Mouse (Mus musculus): ENCODE measurements at regions not wholly inside any gene's neighbourhood (a gene's known extent, or its start where the extent isn't known, plus 50 kb on each side); places are given as distances from the start of the nearest gene placed in this dataset.

DNA sequence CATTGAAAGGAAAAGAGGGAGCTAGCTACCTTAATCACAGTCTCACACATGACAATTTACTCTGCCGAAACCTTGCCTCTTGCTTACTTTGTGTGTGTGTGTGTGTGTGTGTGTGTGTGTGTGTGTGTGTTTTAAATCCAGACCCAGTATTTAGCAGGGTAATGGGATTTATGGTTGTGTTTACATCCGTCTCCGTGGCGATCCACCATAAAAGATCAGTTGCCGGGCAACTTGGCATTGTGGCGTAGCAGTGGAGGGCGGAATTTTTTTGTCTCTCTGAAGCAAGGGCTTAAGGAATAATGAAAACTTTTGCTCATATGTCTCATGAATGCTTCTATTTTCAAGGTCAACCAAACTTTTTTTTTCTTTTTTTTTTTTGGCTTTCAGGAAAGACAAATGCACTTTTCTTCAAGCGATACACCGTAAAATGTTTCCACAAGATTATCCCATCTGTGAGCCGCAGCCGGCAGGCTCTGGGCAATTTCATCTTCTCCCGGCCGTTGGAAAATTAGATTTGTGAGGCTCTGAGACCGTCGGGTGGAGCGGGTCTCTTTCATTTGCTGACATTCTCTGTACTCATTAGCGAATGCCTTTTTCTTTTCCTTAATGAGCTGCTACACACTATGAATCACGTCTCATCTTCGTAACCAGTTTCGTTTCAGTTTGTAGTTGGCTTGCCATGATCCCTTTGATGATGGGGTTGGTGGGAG, 53.9 kb upstream of the Ptch1 start:
- 28% methylated on average over 20 of the region's 20 CpGs for WGBS
- peak; percentile 78 for DNase-seq (ENCODE audit: extremely low spot score, low spot score)
- peak overlapping the region; percentile 51 for H3K27ac ChIP-seq
- peak overlapping the region; percentile 39 for H3K4me3 ChIP-seq
- H3K9me3 ChIP-seq = no peaks in the 10 kb centered on the region
- H3K27me3 ChIP-seq (ENCODE audit: poor library complexity, severe bottlenecking) = peaks cover 52% of the 10 kb centered on the region
- peaks cover 19% of the 10 kb centered on the region for H3K4me1 ChIP-seq
- H3K36me3 ChIP-seq (replicated peaks) = no peaks in the 10 kb centered on the region

DNA sequence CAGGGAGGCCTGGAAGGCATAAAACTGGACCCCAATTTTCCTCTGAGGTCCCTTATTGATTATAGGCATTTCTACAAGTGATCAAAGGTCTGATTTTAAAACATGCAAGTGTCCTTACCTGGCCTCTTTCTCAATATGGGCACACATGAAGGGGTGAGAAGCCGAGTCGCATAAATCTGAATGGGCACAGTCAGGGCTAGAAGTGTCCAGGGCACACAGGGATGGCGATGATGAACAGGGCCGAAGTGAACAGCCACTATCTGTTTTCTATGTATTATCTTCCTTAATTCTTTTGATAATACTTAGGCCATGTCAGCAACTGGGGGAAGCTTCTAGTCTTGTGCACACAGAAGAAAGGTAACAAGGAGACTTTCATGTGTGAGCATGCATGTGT, 54.5 kb upstream of the Ptch1 start:
- H3K4me3 ChIP-seq = peak overlapping the region; percentile 39
- peaks cover 23% of the 10 kb centered on the region for H3K4me1 ChIP-seq
- H3K9me3 ChIP-seq = no peaks in the 10 kb centered on the region
- WGBS = 89% methylated on average over 4 of the region's 4 CpGs
- no peaks in the 10 kb centered on the region for H3K36me3 ChIP-seq (replicated peaks)
- H3K27ac ChIP-seq = peak overlapping the region; percentile 51
- DNase-seq (ENCODE audit: extremely low spot score, low spot score) = no peak
- peaks cover 50% of the 10 kb centered on the region for H3K27me3 ChIP-seq (ENCODE audit: poor library complexity, severe bottlenecking)

DNA sequence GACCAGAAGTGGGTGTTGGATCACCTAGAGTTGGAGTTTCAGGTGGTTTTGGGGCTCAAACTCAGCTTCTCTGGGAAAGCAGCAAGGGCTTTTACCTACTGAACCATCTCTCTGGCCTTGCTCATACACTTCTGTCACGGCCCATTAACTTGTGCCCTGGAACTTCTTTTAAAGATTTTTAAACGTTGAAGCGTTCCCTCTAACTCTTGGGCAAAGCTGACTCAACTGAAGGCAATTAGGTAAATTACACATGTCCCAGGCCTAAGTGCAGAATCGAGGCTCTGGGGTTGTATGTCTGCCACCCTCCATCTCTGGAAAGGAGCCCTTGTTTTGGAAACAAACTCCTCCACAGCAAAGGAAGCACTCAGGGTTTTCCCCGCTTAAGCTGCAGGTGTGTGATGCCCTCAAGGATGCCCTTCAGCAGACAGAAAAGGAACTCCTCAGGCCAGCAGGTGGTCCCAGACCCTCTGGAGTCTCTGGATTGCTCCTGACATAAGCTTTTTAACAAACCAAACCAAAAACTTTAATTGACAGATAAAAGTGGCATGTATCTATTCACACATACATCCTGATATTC, 58.5 kb upstream of the Ptch1 start:
- H3K27ac ChIP-seq = no peak overlapping the region
- no peaks in the 10 kb centered on the region for H3K9me3 ChIP-seq
- peaks cover 13% of the 10 kb centered on the region for H3K27me3 ChIP-seq (ENCODE audit: poor library complexity, severe bottlenecking)
- H3K4me1 ChIP-seq = peaks cover 18% of the 10 kb centered on the region
- WGBS = 46% methylated on average over 5 of the region's 5 CpGs
- H3K36me3 ChIP-seq (replicated peaks) = no peaks in the 10 kb centered on the region
- no peak for DNase-seq (ENCODE audit: extremely low spot score, low spot score)
- no peak overlapping the region for H3K4me3 ChIP-seq

DNA sequence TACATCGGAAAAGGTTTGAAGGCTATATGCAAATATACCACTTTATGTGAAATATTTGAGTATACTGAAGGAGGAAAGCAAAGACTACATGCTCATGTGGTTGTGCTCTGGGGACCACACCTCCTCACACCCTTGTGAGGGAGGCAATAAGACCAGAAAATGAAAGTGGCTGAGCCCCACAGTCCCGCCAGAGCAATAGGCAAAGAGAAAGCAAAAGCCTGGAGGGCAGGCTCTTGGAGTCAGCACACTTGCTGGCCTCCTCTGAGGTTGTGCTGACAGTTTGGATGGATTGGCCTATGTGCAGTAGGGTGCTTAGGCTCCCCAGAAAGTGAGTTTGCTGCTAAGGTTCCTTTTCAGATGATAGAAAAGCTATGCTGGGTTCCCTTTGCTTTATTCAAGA, 60.9 kb upstream of the Ptch1 start:
- no peak overlapping the region for H3K27ac ChIP-seq
- WGBS = 84% methylated on average over 2 of the region's 2 CpGs
- no peaks in the 10 kb centered on the region for H3K9me3 ChIP-seq
- H3K4me1 ChIP-seq = peaks cover 11% of the 10 kb centered on the region
- peaks cover 13% of the 10 kb centered on the region; the same call in 1 of the 2 replicates for H3K27me3 ChIP-seq (ENCODE audit: poor library complexity, severe bottlenecking)
- no peak for DNase-seq (ENCODE audit: extremely low spot score, low spot score)
- H3K36me3 ChIP-seq (replicated peaks) = no peaks in the 10 kb centered on the region
- no peak overlapping the region for H3K4me3 ChIP-seq

DNA sequence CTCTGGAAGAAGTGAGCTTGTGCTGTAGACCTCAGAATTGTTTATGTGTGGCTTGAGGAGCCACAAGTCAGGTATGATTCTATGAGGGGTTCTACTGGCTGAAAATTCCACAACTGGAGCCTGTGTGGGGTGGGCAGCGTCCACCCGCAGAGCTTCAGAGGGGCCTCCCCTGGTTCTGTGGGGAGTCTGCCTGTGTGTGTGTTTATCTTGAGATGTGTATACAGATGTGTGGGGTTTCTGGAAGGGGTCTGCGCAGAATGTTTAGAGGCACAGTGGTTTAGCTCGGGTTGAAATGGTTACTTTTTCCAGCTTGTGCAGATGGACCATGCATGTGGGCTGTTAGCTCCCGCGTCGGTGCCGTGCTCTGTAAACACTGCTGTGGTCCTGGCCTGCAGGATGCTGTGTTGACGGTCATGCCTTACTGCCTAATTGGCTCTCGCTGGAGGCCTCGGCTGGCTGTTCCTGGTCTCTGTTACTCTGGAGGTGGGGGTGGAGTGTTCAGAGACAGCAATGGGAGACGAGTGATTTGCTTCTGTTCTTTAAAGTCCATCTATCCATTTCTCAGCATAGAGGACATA, 68.3 kb upstream of the Ptch1 start:
- DNase-seq (ENCODE audit: extremely low spot score, low spot score) = no peak
- Histone ChIP-seq H3K27ac (0 out of 2 replicates have a peak overlapping the region, but pooled peaks have one; percentile 6), H3K27me3 (ENCODE audit: poor library complexity, severe bottlenecking) (no peaks in the 10 kb centered on the region), H3K4me1 (peaks cover 20% of the 10 kb centered on the region), H3K9me3 (no peaks in the 10 kb centered on the region), H3K4me3 (no peak overlapping the region), H3K36me3 (replicated peaks) (no peaks in the 10 kb centered on the region)
- WGBS = 66% methylated on average over 12 of the region's 12 CpGs

DNA sequence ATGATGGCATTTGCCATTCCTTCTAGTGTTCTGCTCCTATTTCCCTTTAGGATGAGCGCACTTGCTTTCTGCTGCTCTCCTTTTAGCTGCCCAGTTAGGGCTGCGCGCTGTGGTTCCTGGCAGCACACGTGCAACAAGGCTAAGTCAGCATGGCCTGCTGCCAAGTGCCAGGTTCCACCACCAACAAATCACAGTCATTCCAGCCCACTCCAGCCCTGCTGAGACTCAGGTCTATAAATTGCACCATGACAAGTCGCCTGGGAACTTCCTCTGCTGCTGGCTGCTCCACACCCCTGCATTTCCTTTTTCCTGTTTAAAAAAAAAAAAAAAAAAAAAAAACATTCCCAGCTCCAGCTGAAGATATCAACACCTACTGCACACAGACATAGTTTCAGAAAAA, 69.2 kb upstream of the Ptch1 start:
- Histone ChIP-seq H3K4me3 (no peak overlapping the region), H3K9me3 (no peaks in the 10 kb centered on the region), H3K27ac (no peak overlapping the region), H3K36me3 (replicated peaks) (no peaks in the 10 kb centered on the region), H3K27me3 (ENCODE audit: poor library complexity, severe bottlenecking) (no peaks in the 10 kb centered on the region), H3K4me1 (peaks cover 20% of the 10 kb centered on the region)
- no peak for DNase-seq (ENCODE audit: extremely low spot score, low spot score)
- 76% methylated on average over 5 of the region's 5 CpGs for WGBS

DNA sequence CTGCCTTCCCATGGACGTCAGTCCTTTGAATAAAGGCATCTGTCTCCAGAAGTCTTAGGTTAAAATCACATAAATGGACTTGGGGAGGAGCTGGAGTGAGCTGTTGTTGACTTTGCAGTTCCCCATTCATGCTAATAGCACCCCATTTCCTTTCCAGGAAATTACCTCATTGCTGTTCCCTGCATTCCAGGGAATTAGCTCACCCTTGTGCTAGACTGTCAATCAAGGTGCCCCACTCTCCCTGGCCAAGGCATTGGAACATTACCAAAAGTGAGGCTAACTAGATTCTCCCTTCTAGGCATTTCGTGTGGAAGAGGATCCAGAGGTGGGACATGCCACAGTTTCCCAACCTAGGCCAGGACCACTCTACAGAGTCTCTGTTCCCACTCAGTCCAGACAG, 70.0 kb upstream of the Ptch1 start:
- Histone ChIP-seq H3K4me3 (no peak overlapping the region), H3K27me3 (ENCODE audit: poor library complexity, severe bottlenecking) (no peaks in the 10 kb centered on the region), H3K4me1 (peaks cover 20% of the 10 kb centered on the region), H3K9me3 (no peaks in the 10 kb centered on the region), H3K27ac (0 out of 2 replicates have a peak overlapping the region, but pooled peaks have one; percentile 37), H3K36me3 (replicated peaks) (no peaks in the 10 kb centered on the region)
- 66% methylated on average over 2 of the region's 2 CpGs for WGBS
- DNase-seq (ENCODE audit: extremely low spot score, low spot score) = no peak

DNA sequence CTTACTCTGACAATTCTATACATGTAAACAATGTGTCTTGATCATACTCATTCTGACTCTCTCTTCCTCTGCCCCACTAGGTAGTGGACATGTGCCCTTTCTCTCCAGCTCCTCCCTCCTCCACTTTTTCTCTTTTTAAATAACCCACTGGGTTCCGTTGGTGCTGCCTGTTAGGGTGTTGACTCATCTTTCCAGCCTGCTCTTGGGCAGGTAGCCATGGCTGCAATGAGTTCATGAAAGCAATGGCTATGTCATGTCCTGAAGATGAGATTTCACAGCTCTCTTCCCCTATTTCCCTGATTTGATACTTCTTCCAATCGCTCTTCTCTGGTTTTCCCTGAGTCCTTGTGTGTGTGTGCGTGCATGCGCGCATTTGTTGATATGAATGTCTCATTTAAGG, 70.9 kb upstream of the Ptch1 start:
- WGBS = 95% methylated on average over 5 of the region's 5 CpGs

DNA sequence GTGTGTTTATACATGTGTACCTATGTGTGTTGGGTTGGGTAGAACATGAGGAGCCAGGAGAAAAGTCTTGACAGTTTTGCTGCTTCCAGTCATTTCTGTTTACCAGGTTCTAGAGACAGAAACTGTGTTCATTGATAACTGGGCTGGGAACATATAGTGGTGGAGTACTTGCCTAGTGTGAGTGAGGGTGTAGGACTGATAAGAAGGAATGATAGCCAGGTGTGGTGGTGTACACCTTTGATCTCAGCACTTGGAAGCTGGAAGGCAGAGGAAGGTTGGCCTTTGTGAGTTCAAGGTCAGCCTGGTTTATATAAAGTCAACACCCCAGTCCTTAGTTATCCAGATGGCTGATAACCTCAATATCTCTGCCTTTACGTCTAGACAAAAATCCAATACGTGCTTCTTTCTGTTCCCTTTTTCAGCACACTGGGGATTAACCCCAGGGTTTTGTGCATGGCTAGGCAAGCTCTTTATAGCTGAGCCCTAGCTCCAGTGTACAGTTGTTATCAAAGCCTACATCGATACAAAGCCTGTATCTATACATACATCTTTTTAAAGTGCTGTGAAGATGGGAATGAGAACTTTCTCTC, 75.8 kb upstream of the Ptch1 start:
- H3K4me1 ChIP-seq = no peaks in the 10 kb centered on the region
- no peak for DNase-seq (ENCODE audit: extremely low spot score, low spot score)
- 85% methylated on average over 3 of the region's 3 CpGs for WGBS

More for the DNA sequence above, 70.9 kb upstream of the Ptch1 start:
- no peak for DNase-seq (ENCODE audit: extremely low spot score, low spot score)
- no peaks in the 10 kb centered on the region for H3K27me3 ChIP-seq (ENCODE audit: poor library complexity, severe bottlenecking)
- no peaks in the 10 kb centered on the region for H3K36me3 ChIP-seq (replicated peaks)
- no peaks in the 10 kb centered on the region for H3K9me3 ChIP-seq
- H3K27ac ChIP-seq = no peak overlapping the region
- H3K4me1 ChIP-seq = peaks cover 20% of the 10 kb centered on the region
- no peak overlapping the region for H3K4me3 ChIP-seq

DNA sequence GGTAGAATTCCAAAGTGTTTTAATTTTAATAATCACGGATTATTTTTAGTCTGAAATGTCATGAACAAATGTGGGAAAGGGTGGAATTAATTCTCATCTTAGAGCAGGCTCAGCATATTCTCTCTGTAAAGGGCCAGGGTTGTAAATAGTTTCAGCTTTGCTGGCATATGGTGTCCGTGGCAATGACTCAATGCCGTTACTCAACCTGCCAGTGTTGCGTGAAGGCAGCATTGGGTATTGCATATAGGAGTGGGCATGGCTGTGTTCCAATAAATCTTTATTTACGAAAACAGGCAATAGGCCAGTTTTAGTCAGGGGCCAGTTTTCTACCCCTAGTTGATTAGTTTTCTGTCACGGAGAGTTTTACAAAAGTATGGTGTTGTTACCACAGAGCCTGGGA, 81.1 kb upstream of the Ptch1 start:
- no peak overlapping the region for H3K4me3 ChIP-seq
- no peak for DNase-seq (ENCODE audit: extremely low spot score, low spot score)
- WGBS = 93% methylated on average over 6 of the region's 6 CpGs
- H3K4me1 ChIP-seq = no peaks in the 10 kb centered on the region
- no peaks in the 10 kb centered on the region for H3K9me3 ChIP-seq
- H3K36me3 ChIP-seq (replicated peaks) = no peaks in the 10 kb centered on the region
- no peaks in the 10 kb centered on the region for H3K27me3 ChIP-seq (ENCODE audit: poor library complexity, severe bottlenecking)
- H3K27ac ChIP-seq = no peak overlapping the region

More for the DNA sequence above, 75.8 kb upstream of the Ptch1 start:
- Histone ChIP-seq H3K4me3 (no peak overlapping the region), H3K9me3 (no peaks in the 10 kb centered on the region), H3K36me3 (replicated peaks) (no peaks in the 10 kb centered on the region), H3K27ac (no peak overlapping the region), H3K27me3 (ENCODE audit: poor library complexity, severe bottlenecking) (no peaks in the 10 kb centered on the region)

DNA sequence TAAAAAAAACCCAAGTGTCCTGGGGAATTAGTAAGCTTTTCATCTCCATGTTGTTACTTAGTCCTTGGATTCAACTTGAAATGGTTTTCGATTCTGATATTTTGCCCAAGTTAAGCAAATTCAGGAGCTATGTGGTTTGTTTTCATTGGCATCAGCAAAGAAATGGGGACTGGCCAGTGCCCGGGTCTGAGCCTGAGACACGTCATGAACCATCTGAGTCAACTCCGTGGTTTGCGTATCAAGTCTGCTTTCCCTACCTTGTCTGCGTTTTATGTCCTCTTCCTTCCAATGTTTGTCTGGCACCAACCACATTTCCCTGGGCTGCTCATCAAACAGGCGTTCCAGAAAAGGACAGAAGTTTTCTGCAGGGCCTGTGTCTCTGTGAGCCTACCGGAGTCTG, 83.7 kb upstream of the Ptch1 start:
- Histone ChIP-seq H3K4me1 (no peaks in the 10 kb centered on the region), H3K36me3 (replicated peaks) (no peaks in the 10 kb centered on the region), H3K4me3 (no peak overlapping the region), H3K27ac (no peak overlapping the region), H3K9me3 (no peaks in the 10 kb centered on the region), H3K27me3 (ENCODE audit: poor library complexity, severe bottlenecking) (no peaks in the 10 kb centered on the region)
- WGBS = 91% methylated on average over 8 of the region's 8 CpGs
- no peak for DNase-seq (ENCODE audit: extremely low spot score, low spot score)

DNA sequence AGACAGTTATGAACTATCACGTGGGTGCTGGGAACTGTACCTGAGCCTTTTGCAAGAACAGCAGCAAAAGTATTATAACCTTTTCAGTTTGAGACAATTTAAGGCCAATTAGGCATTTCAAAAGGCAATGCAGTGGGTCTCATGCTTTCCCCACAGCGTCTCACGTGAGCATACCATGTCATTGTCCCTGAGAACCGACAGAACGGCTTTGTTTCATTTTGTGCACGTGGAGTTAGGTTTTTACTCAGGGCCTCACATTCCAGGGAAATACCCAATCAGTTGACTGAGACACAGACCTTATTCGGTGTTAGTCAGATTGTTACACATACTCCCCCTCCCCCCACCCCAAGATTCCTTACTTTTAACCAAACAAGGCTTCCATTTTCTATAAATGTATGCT, 86.0 kb upstream of the Ptch1 start:
- no peaks in the 10 kb centered on the region for H3K4me1 ChIP-seq
- no peak overlapping the region for H3K27ac ChIP-seq
- H3K9me3 ChIP-seq = no peaks in the 10 kb centered on the region
- no peak overlapping the region for H3K4me3 ChIP-seq
- WGBS = 89% methylated on average over 7 of the region's 7 CpGs
- no peaks in the 10 kb centered on the region for H3K27me3 ChIP-seq (ENCODE audit: poor library complexity, severe bottlenecking)
- H3K36me3 ChIP-seq (replicated peaks) = no peaks in the 10 kb centered on the region
- no peak for DNase-seq (ENCODE audit: extremely low spot score, low spot score)

DNA sequence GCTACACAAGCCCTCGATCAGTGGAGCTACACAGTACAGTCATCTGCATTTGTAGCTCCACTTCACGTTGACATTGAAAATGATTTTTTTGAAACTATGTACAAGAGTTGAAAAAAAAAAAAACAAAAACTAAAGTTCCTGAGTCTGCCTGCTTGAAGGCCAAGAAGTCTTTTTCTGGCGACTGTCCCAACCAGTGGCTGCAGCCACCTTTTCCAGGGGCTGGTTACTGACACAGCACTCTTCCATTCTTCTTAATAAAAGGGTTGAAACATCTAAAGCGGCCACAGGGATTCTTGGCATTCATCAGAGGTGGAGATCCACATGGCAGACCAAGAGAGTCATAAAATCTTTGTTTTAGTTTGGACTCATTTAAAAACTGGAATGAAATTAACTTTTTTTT, 87.0 kb upstream of the Ptch1 start:
- no peak overlapping the region for H3K4me3 ChIP-seq
- no peaks in the 10 kb centered on the region for H3K36me3 ChIP-seq (replicated peaks)
- DNase-seq (ENCODE audit: extremely low spot score, low spot score) = no peak
- WGBS = 86% methylated on average over 4 of the region's 4 CpGs
- H3K27ac ChIP-seq = no peak overlapping the region
- H3K4me1 ChIP-seq = no peaks in the 10 kb centered on the region
- no peaks in the 10 kb centered on the region for H3K27me3 ChIP-seq (ENCODE audit: poor library complexity, severe bottlenecking)
- no peaks in the 10 kb centered on the region for H3K9me3 ChIP-seq

All from forebrain, embryonic 10.5 days (tissue).